Mouse (Mus musculus) gastrocnemius, adult 2 months (tissue): ENCODE data around the gene Haus5. TPM values are rescaled to one million over a fixed set of nuclear protein-coding genes. Genes with fewer than 3 reads are reported as not detected.

Experiments
- DNase-seq: peaks from one replicate; pipeline ENCODE4 v3.0.0; 2022
- H3K27ac ChIP-seq: fragments of 200-600 bp; 2 replicates; pipeline ENCODE4 v1.8.1; 2022; ENCODE audit warnings: mild to moderate bottlenecking
- H3K4me3 ChIP-seq: fragments of 200-600 bp; 2 replicates; pipeline ENCODE4 v1.8.1; 2022; ENCODE audit warnings: mild to moderate bottlenecking, moderate library complexity
- CTCF ChIP-seq: fragments of 200-600 bp; IDR thresholded peaks from 2 replicates; pipeline ENCODE4 v1.8.1; 2022; ENCODE audit warnings: antibody characterized with exemption, mild to moderate bottlenecking, moderate library complexity
- intact Hi-C: fragments of 180-260 bp; cut with DNase I; formaldehyde crosslinking; loops from one replicate; pipeline ENCODE4 v1.15.1; 2025
- long read RNA-seq, 2 experiments: library from polyadenylated mRNA; stranded (forward); transcript quantifications; one replicate each; pipeline ENCODE4 v2.0.0; 2021
- total RNA-seq, 2 experiments: library from RNA; stranded (reverse); gene quantifications; 2 replicates each; pipeline ENCODE4 v1.2.3; 2021

Gene Haus5
- total RNA-seq, result 1 to 10 TPM; 3.7 to 4.2 TPM
- long read RNA-seq, experiment 1, transcript Haus5-201 (19 exons, 2,187 nt), result major isoform, 6 of 8 reads
- long read RNA-seq, experiment 1, partial matches to known transcripts, result 1 of 8 reads
- long read RNA-seq, experiment 1, other reads (novel, unspliced or antisense), result 1 of 8 reads
- long read RNA-seq, experiment 2, partial matches to known transcripts, result 1 of 6 reads
- long read RNA-seq, experiment 2, other reads (novel, unspliced or antisense), result 2 of 6 reads

- intact Hi-C loops, result no loop called here
- peak within 1 kb of the TSS; percentile 83 for H3K27ac ChIP-seq
- TF ChIP-seq CTCF, result no peak
- peak; percentile 91 for DNase-seq
- H3K4me3 ChIP-seq, result peak within 1 kb of the TSS; percentile 81
Measured at GRCm38 (mm10) chr7:30664529-30665200, at the start of gene Haus5. Gene Haus5 (minus strand): TSS chr7:30664994.

DNA sequence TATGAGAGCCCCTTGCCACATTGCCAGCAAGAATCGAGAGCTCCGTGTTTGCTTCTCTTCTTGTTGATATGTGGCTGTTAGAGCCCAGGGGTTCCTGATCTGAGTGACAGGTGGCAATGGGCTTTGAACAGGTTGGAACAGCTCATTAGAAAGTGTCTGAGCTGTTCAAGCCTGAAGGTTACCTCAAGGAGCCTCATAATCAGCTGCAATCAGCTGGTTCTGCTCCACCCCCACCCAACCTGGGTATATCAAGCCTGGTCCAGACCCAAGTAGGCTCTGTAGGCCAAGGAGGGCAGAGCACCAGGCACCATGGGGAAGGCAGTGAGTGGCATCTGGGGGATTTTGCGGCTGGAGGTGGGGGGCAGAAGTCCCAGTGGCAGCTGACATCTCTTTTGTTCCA lies 47.1 kb upstream of the Haus5 start, which contains the start of gene Atp4a:
Gene Atp4a, plus strand, starts transcription at position 268 of the 400 bp plus-strand sequence.
- no peak for TF ChIP-seq CTCF
- no peak for DNase-seq
- H3K4me3 ChIP-seq, result no peak within 1 kb of the TSS
- H3K27ac ChIP-seq, result no peak within 1 kb of the TSS
- intact Hi-C loops, result no loop called here

DNA sequence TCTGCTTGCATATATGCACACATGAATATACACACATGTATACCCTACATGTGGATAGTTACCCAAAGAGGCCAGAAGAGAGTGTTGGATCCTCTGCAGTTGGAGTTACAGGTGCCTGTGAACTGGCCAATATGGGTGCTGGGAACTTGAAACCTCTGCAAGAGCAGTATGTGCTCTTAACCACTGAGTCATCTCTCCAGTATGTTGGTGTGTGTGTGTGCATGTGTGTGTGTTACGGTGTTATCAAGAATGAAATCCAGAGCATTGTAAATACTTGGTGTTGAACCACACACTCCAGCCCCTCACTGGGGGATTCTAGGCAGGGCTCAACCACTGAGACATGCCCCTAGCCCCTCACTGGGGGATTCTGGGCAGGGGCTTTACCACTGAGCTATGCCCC lies 42.6 kb upstream of the Haus5 start:
- no peak for DNase-seq
- intact Hi-C loops, result no loop called here
- no peak overlapping the region for H3K27ac ChIP-seq
- no peak for TF ChIP-seq CTCF
- H3K4me3 ChIP-seq, result no peak overlapping the region

GRCm38 (mm10) chr7:30706214-30706882 lies 41.6 kb upstream of the Haus5 start:
- Histone ChIP-seq H3K27ac (no peak overlapping the region), H3K4me3 (no peak overlapping the region)
- no peak for TF ChIP-seq CTCF
- no peak for DNase-seq
- intact Hi-C loops, result no loop called here

DNA sequence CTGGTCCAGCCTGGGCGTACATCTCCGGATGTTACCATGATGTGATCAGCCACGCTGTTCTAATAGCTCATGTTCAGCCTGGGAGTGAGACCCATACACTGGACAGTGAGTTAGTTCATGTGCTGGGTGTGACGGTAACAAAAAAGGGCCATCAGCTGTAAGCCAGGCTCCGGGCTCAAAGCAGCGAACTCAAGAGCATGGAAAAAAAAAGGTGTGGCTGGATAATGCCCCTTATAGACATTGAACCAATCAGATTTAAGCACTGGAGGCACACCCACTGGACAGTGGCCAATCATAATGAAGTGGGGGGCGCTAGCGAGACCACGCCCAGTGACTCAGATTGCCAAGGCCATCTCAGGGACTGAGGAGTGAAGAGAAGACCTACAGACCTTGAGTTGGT lies 33.8 kb upstream of the Haus5 start, which contains the start of gene 2200002J24Rik:
Gene 2200002J24Rik, plus strand, starts transcription at position 338 of the 400 bp plus-strand sequence.
- intact Hi-C loops, result no loop called here
- H3K4me3 ChIP-seq, result no peak within 1 kb of the TSS
- no peak for DNase-seq
- H3K27ac ChIP-seq, result no peak within 1 kb of the TSS
- no peak for TF ChIP-seq CTCF

DNA sequence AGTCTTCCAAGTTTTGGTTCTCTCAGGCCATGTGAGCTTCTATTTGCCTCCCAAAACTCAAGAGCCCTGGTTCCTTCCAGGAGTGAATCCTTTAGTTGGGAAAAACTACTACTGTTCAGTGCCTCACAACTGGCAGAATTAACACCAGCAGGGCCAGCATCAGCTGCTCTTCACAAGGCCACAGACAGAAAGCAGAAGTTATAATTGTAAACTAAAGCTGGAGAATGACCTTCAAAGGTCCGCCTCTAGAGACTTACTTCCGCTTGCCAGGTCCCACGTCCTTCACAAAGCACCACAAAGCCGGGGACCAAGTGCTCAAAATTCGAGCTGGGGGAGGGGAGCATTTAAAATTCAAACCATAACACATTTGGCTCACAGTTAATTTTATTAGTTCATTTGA lies 33.3 kb upstream of the Haus5 start:
- H3K27ac ChIP-seq, result no peak overlapping the region
- H3K4me3 ChIP-seq, result no peak overlapping the region
- TF ChIP-seq CTCF, result no peak
- intact Hi-C loops, result no loop called here
- no peak for DNase-seq

GRCm38 (mm10) chr7:30688325-30688724 lies 23.5 kb upstream of the Haus5 start:
- no peak overlapping the region for H3K4me3 ChIP-seq
- intact Hi-C loops, result no loop called here
- no peak for DNase-seq
- no peak overlapping the region for H3K27ac ChIP-seq
- no peak for TF ChIP-seq CTCF

- DNase-seq, result no peak
- Histone ChIP-seq H3K4me3 (no peak overlapping the region), H3K27ac (no peak overlapping the region; the same call in 1 of the 2 replicates)
- intact Hi-C loops, result no loop called here
- no peak for TF ChIP-seq CTCF
Measured at GRCm38 (mm10) chr7:30683425-30683824, 18.6 kb upstream of the Haus5 start.

DNA sequence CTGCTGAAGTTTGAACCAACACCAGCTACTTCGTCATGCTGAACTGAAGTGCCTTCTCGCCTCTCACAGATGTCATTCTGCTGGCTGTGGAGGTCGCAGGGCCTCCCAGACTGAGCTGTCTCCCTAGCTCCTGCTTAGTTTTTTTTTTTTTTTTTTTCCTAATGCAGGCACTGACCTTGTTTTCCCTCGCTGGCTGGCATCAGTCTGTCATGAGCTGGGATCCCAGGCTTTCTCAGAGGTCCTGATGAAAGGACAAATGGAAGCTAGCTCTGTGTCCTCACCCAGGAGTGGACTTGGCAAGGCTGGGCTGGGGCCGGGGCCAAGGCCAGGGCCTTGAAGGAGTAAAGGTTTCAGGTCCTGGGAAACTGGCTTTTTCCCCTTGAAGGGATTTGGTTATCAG lies 17.1 kb upstream of the Haus5 start:
- no peak for TF ChIP-seq CTCF
- Histone ChIP-seq H3K27ac (peak overlapping the region; percentile 84), H3K4me3 (no peak overlapping the region)
- DNase-seq, result peak; percentile 70
- intact Hi-C loops, result no loop called here

DNA sequence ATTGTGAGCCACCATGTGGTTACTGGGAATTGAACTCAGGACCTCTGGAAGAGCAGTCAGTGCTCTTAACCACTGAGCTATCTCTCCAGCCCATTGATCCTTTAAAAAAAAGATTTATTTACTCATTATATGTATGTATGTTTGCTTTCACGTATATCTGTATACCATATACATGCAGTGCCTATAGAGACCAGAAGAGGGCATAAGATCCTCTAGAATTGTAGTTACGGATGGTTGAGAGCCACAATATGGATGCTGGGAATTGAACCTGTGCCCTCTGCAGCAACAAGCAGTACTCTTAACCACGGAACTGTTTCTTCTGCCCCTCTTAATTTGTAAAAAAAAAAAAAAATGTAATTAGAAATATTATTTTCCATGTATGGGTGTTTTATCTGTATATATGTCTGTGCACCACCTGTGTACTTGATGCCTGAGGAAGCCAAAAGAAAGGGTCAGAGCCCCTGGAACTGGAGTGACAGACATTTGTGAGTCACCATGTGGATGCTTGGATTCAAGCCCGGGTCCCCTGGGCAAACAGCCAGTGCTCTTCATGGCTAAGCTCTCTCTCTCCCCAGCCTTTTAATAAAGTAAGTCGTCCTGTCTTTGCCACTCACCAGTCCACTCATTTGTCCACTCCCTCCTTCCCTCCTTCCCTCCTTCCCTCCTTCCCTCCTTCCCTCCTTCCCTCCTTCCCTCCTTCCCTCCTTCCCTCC lies 13.6 kb upstream of the Haus5 start:
- peak; percentile 15; the same call in 1 of the 2 replicates for TF ChIP-seq CTCF
- H3K4me3 ChIP-seq, result no peak overlapping the region
- no peak overlapping the region for H3K27ac ChIP-seq
- intact Hi-C loops, result no loop called here
- DNase-seq, result peak; percentile 47

DNA sequence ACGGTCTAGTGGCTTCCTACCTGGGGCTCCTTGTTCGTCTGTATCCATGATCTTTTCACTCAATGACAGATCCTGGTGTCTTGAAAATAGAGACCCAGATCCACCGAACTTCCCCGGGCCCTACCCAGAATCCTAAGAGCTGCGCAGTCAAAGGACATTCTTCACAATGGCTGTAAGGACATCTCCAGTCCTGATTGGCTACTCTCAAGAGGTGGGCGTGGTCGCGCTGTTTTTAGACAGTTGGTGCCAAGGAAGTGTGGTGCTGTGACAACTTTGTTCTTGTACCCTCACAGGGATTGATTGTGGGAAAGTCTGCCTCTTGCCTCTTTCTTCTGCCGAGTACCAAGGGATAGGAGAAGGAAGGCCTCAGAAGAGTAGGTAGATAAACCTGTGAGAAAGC lies 6.7 kb upstream of the Haus5 start, which contains the start of gene Pmis2:
Gene Pmis2, minus strand, starts transcription at position 126 of the 400 bp plus-strand sequence.
- Histone ChIP-seq H3K27ac (no peak within 1 kb of the TSS), H3K4me3 (no peak within 1 kb of the TSS)
- intact Hi-C loops, result no loop called here
- no peak for TF ChIP-seq CTCF
- no peak for DNase-seq

DNA sequence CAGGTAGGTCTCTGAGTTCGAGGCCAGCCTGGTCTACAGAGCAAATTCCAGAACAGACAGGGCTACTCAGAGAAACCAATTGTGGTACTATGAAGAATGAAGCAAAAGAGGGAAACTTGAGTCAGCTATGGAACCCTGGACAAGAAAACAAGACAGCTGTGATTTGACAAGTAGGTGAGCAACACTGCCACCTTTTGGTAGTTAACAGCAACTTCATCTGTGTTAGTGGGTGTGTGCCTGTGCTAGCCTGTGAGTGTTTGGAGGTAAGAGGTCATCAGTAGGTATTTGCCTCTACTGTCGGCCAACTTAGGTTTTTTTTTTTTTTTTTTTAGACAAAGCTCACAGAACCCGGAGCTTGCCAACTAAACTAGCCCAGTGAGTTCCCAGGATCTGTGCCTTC lies 4.4 kb upstream of the Haus5 start:
- intact Hi-C loops, result no loop called here
- H3K4me3 ChIP-seq, result no peak overlapping the region
- DNase-seq, result no peak
- TF ChIP-seq CTCF, result peak; percentile 51
- H3K27ac ChIP-seq, result no peak overlapping the region
